Mouse (Mus musculus) liver, embryonic 14.5 days (tissue): ENCODE measurements at regions not wholly inside any gene's neighbourhood (a gene's known extent, or its start where the extent isn't known, plus 50 kb on each side); places are given as distances from the start of the nearest gene placed in this dataset.

ENCODE experiments used
- ATAC-seq: fragments of 200-750 bp; cut with Nextera tagmentation; 2 replicates; pipeline ENCODE4 v1.8.0; 2017; ENCODE audit warnings: moderate number of reproducible peaks, mild to moderate bottlenecking, moderate library complexity; ENCODE audit not compliant: insufficient read depth
- DNase-seq, 3 experiments: peaks; one replicate each; pipeline ENCODE4 v3.0.0-alpha.2; 2012 to 2013; ENCODE audit warnings: low read depth in 3 of 3, low spot score in 3 of 3
- H3K27ac ChIP-seq: fragments of 300-500 bp; sonication (generic); 2 replicates; pipeline ENCODE4 v1.5.1; 2014; ENCODE audit warnings: moderate library complexity, mild to moderate bottlenecking, control low read depth, inconsistent platforms
- H3K27me3 ChIP-seq: fragments of 300-500 bp; sonication (generic); 2 replicates; pipeline ENCODE4 v1.6.1; 2014; ENCODE audit warnings: mild to moderate bottlenecking, low read length, moderate library complexity; ENCODE audit not compliant: control insufficient read depth, insufficient read depth
- H3K36me3 ChIP-seq: fragments of 300-500 bp; sonication (generic); replicated peaks from 2 replicates; pipeline ENCODE4 v1.6.1; 2014; ENCODE audit warnings: low read depth; ENCODE audit not compliant: control insufficient read depth, insufficient read depth
- H3K4me1 ChIP-seq, 2 experiments: fragments of 200-500 bp in 1 of 2; fragments of 300-500 bp in 1 of 2; sonication (generic) in 1 of 2; replicated peaks; 2 replicates each; pipeline ENCODE4 v1.6.1; 2012 to 2014; ENCODE audit warnings: antibody characterized with exemption in 1 of 2, inconsistent platforms in 1 of 2, low read length in 1 of 2; ENCODE audit not compliant: control insufficient read depth in 2 of 2, insufficient read depth in 2 of 2
- H3K4me2 ChIP-seq: fragments of 300-500 bp; sonication (generic); 2 replicates; pipeline ENCODE4 v1.6.1; 2014; ENCODE audit warnings: low read depth, mild to moderate bottlenecking, control low read depth, moderate library complexity
- H3K4me3 ChIP-seq, 2 experiments: fragments of 200-500 bp in 1 of 2; fragments of 300-500 bp in 1 of 2; sonication (generic) in 1 of 2; 2 replicates each; pipeline ENCODE4 v1.5.1; 2012 to 2014; ENCODE audit warnings: low read depth in 2 of 2, low read length in 2 of 2, mild to moderate bottlenecking in 2 of 2, control low read depth in 1 of 2, inconsistent platforms in 1 of 2, moderate library complexity in 1 of 2; ENCODE audit not compliant: insufficient read depth in 1 of 2
- H3K9ac ChIP-seq: fragments of 300-500 bp; sonication (generic); replicated peaks from 2 replicates; pipeline ENCODE4 v1.6.1; 2014; ENCODE audit warnings: mild to moderate bottlenecking, control low read depth, moderate library complexity
- H3K9me3 ChIP-seq: fragments of 300-500 bp; sonication (generic); 2 replicates; pipeline ENCODE4 v1.6.1; 2016; ENCODE audit warnings: low read length, mixed read lengths; ENCODE audit not compliant: control insufficient read depth
- CTCF ChIP-seq: IDR thresholded peaks from 2 replicates; pipeline ENCODE4 v1.5.1; 2016; ENCODE audit warnings: antibody characterized with exemption, low read depth, control low read depth
- EP300 ChIP-seq: IDR thresholded peaks from 2 replicates; pipeline ENCODE4 v1.6.1; 2016; ENCODE audit warnings: antibody characterized with exemption, low read depth
- WGBS: fragments of 180-500 bp; shearing (Covaris S2); extraction: QIAGEN DNeasy Blood & Tissue Kit; methylation state at CpG from one replicate; pipeline ENCODE4 v1.1.7; 2014; ENCODE audit not compliant: insufficient replicate concordance; 5-methylcytosine and 5-hydroxymethylcytosine counted together

GRCm38 (mm10) chr14:36155757-36156156, 61.0 kb downstream of the 4930474N05Rik start:
- Histone ChIP-seq H3K36me3 (no peaks in the 10 kb centered on the region), H3K27me3 (no peaks in the 10 kb centered on the region), H3K4me1 (no peaks in the 10 kb centered on the region), H3K4me2 (no peak overlapping the region), H3K9ac (no peak overlapping the region), H3K27ac (no peak overlapping the region), H3K4me3 (no peak overlapping the region), H3K9me3 (no peaks in the 10 kb centered on the region)
- TF ChIP-seq EP300 (no peak), CTCF (no peak)
- no peak for ATAC-seq
- DNase-seq = no peak

GRCm38 (mm10) chr14:36156175-36156574, 61.5 kb downstream of the 4930474N05Rik start:
- H3K36me3 ChIP-seq = no peaks in the 10 kb centered on the region
- H3K9ac ChIP-seq = no peak overlapping the region
- ATAC-seq (no peak), DNase-seq (no peak)
- no peak overlapping the region for H3K27ac ChIP-seq
- H3K4me2 ChIP-seq = no peak overlapping the region
- H3K27me3 ChIP-seq = no peaks in the 10 kb centered on the region
- no peak for TF ChIP-seq EP300
- TF ChIP-seq CTCF = no peak
- WGBS = 48% methylated on average over 2 of the region's 2 CpGs
- H3K4me1 ChIP-seq = no peaks in the 10 kb centered on the region
- H3K9me3 ChIP-seq = no peaks in the 10 kb centered on the region
- no peak overlapping the region for H3K4me3 ChIP-seq

- Histone ChIP-seq H3K4me2 (no peak overlapping the region), H3K27me3 (no peaks in the 10 kb centered on the region), H3K9ac (no peak overlapping the region), H3K36me3 (no peaks in the 10 kb centered on the region), H3K4me3 (no peak overlapping the region), H3K9me3 (no peaks in the 10 kb centered on the region), H3K4me1 (no peaks in the 10 kb centered on the region), H3K27ac (no peak overlapping the region)
- ATAC-seq = no peak
- WGBS = 31% methylated on average over 1 of the region's 1 CpGs
- no peak for DNase-seq
- no peak for TF ChIP-seq CTCF
- TF ChIP-seq EP300 = no peak
Measured at GRCm38 (mm10) chr14:36183701-36184100, 89.0 kb downstream of the 4930474N05Rik start.

- TF ChIP-seq EP300 (no peak), CTCF (no peak)
- Histone ChIP-seq H3K4me2 (no peak overlapping the region), H3K4me3 (no peak overlapping the region), H3K27ac (no peak overlapping the region), H3K27me3 (no peaks in the 10 kb centered on the region), H3K36me3 (no peaks in the 10 kb centered on the region), H3K9ac (no peak overlapping the region), H3K4me1 (no peaks in the 10 kb centered on the region), H3K9me3 (no peaks in the 10 kb centered on the region)
- DNase-seq = no peak
- 50% methylated on average over 3 of the region's 3 CpGs for WGBS
- ATAC-seq = no peak
Measured at GRCm38 (mm10) chr14:36196517-36196916, 101.8 kb downstream of the 4930474N05Rik start.

- no peak for ATAC-seq
- no peaks in the 10 kb centered on the region for H3K27me3 ChIP-seq
- no peaks in the 10 kb centered on the region for H3K36me3 ChIP-seq
- H3K4me2 ChIP-seq = no peak overlapping the region
- H3K9ac ChIP-seq = no peak overlapping the region
- no peak for DNase-seq
- H3K9me3 ChIP-seq = no peaks in the 10 kb centered on the region
- H3K27ac ChIP-seq = no peak overlapping the region
- no peaks in the 10 kb centered on the region for H3K4me1 ChIP-seq
- WGBS = 91% methylated on average over 5 of the region's 5 CpGs
- TF ChIP-seq EP300 = no peak
- no peak for TF ChIP-seq CTCF
- no peak overlapping the region for H3K4me3 ChIP-seq
Measured at GRCm38 (mm10) chr14:36198396-36198795, 103.7 kb downstream of the 4930474N05Rik start.
